Comparison of ENCODE assay signal across 8 mouse cellular contexts in the genomic region with DNA sequence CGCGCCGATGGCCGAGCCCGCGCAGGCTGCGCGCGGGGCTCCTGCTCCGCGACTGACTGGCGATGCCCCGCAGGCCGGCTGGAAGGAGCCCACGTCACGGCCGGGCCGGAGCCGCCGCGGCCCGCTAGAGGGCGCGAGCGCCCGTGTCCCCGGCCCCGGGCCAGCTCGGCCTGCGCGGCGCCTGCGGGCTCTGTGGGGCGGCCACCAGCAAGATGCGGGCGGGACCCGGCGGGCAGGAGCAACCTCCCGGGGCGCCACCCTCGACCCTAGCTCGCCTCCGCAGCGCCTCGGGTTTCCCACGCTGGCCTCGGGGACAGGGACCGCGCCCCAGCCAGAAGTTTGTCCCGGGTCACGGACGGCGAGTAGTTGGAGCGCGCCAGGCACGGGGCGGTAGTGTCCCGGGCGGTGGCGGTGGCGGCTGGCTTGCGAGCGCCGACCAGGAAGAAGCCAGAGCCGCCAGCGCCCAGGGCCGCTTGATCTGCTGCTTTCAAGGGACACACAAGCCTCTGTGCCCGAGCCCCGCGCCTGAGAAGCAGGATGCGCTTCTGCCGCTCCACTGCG. TPM values are rescaled to one million over a fixed set of nuclear protein-coding genes. Genes with fewer than 3 reads are reported as not detected.
A peak's percentile ranks its signal among the peaks of the same experiment; 100 is the strongest.
DNase-seq lines count a peak whose midpoint lies in the region; ATAC-seq lines count a peak whose summit lies in the region.

Gene Ptprm (minus strand): TSS at position 7 of the 561 bp plus-strand sequence.

- no peaks in the 10 kb centered on the region for H3K27me3 ChIP-seq in hindbrain, embryonic 11.5 days (ENCODE audit: control insufficient read depth, insufficient read depth, low read length)
- H3K27me3 ChIP-seq in lung, embryonic 15.5 days, result peaks cover 4% of the 10 kb centered on the region; the same call in 1 of the 2 replicates

- ATAC-seq in hindbrain, embryonic 11.5 days (ENCODE audit: low FRiP score), result peak; percentile 96
- ATAC-seq in lung, embryonic 15.5 days (ENCODE audit: borderline replicate concordance, extremely low read depth, low FRiP score, low TSS enrichment), result peak; percentile 89

- peak within 1 kb of the TSS; percentile 92 for H3K4me2 ChIP-seq in hindbrain, embryonic 11.5 days (replicated peaks; ENCODE audit: low read depth, low read length)
- H3K4me2 ChIP-seq in lung, embryonic 15.5 days, result peak within 1 kb of the TSS; percentile 82

- H3K9me3 ChIP-seq in hindbrain, embryonic 11.5 days (ENCODE audit: control insufficient read depth, low read length), result no peaks in the 10 kb centered on the region
- H3K9me3 ChIP-seq in lung, embryonic 15.5 days, result no peaks in the 10 kb centered on the region

- under 1% methylated on average over 53 of the region's 73 CpGs for WGBS in hindbrain, embryonic 11.5 days
- WGBS in lung, embryonic 15.5 days, result under 1% methylated on average over 70 of the region's 73 CpGs

- H3K36me3 ChIP-seq in hindbrain, embryonic 11.5 days (ENCODE audit: control insufficient read depth, insufficient read depth, low read length), result no peaks in the 10 kb centered on the region
- H3K36me3 ChIP-seq in lung, embryonic 15.5 days, result no peaks in the 10 kb centered on the region

- peak within 1 kb of the TSS; percentile 73 for H3K4me3 ChIP-seq in hindbrain, embryonic 11.5 days (ENCODE audit: low read depth, low read length)
- H3K4me3 ChIP-seq in lung, embryonic 15.5 days, result peak within 1 kb of the TSS; percentile 91

- H3K9ac ChIP-seq in hindbrain, embryonic 11.5 days (ENCODE audit: low read depth, low read length), result peak within 1 kb of the TSS; percentile 78
- H3K9ac ChIP-seq in lung, embryonic 15.5 days, result peak within 1 kb of the TSS; percentile 94

- H3K4me1 ChIP-seq in hindbrain, embryonic 11.5 days (replicated peaks; ENCODE audit: control insufficient read depth, insufficient read depth, low read length), result no peaks in the 10 kb centered on the region
- H3K4me1 ChIP-seq in lung, embryonic 15.5 days, result peaks cover 33% of the 10 kb centered on the region

- peak; percentile 88 for DNase-seq in ZHBTc4 (ENCODE audit: low read depth, low spot score)
- DNase-seq in cerebellum, postnatal 14 days, result peak; percentile 79 to 84
- DNase-seq in frontal cortex, postnatal 25 days (ENCODE audit: low spot score in 2 of 2), result peak; percentile 49 to 53
- peak; percentile 94 for DNase-seq in hindbrain, embryonic 11.5 days (ENCODE audit: low spot score)
- DNase-seq in layer of hippocampus, adult 9-11 months, result peak; percentile 70
- peak; percentile 36 for DNase-seq in retina, adult 2 months (ENCODE audit: low read depth, low spot score)
- DNase-seq in urinary bladder, adult 18-20 months (ENCODE audit: low spot score in 2 of 2), result peak; percentile 71 to 79

- H3K27ac ChIP-seq in hindbrain, embryonic 11.5 days (ENCODE audit: low read depth, low read length), result peak within 1 kb of the TSS; percentile 53
- peak within 1 kb of the TSS; percentile 91 for H3K27ac ChIP-seq in lung, embryonic 15.5 days

RNA-seq across cellular contexts. Expression of gene Ptprm, which starts in this region (rescaled TPM):
- polyA plus RNA-seq in hindbrain, embryonic 11.5 days (2014; fragmentation: Nextera tagmentation; extraction: Ambion mirVana), result 10.7 and 11.2 TPM in 2 replicates
- polyA plus RNA-seq in lung, embryonic 15.5 days (2015; fragmentation: Nextera tagmentation; extraction: Ambion mirVana), result 39.7 and 43.2 TPM in 2 replicates

Comparison
In these comparisons a context has a peak if more than half of its experiments do, and no peak if none do; other contexts are left out.
1. Peak in every context shown above with its lines: DNase-seq, ATAC-seq, H3K4me3 ChIP-seq and H3K27ac ChIP-seq.
2. DNase-seq: peak in every context shown above with its lines; median percentile 94 in hindbrain, embryonic 11.5 days; 88 in ZHBTc4; 82 in cerebellum, postnatal 14 days; 75 in urinary bladder, adult 18-20 months; 70 in layer of hippocampus, adult 9-11 months; 51 in frontal cortex, postnatal 25 days; 36 in retina, adult 2 months.